Mouse (Mus musculus) natural killer cell, adult 2 months (primary cell): ENCODE results near the gene Lmx1b.

ENCODE experiments used
- DNase-seq, 2 experiments: peaks; one replicate each; pipeline ENCODE4 v3.0.0; 2022; ENCODE audit warnings: low spot score in 2 of 2

Gene Lmx1b

DNA sequence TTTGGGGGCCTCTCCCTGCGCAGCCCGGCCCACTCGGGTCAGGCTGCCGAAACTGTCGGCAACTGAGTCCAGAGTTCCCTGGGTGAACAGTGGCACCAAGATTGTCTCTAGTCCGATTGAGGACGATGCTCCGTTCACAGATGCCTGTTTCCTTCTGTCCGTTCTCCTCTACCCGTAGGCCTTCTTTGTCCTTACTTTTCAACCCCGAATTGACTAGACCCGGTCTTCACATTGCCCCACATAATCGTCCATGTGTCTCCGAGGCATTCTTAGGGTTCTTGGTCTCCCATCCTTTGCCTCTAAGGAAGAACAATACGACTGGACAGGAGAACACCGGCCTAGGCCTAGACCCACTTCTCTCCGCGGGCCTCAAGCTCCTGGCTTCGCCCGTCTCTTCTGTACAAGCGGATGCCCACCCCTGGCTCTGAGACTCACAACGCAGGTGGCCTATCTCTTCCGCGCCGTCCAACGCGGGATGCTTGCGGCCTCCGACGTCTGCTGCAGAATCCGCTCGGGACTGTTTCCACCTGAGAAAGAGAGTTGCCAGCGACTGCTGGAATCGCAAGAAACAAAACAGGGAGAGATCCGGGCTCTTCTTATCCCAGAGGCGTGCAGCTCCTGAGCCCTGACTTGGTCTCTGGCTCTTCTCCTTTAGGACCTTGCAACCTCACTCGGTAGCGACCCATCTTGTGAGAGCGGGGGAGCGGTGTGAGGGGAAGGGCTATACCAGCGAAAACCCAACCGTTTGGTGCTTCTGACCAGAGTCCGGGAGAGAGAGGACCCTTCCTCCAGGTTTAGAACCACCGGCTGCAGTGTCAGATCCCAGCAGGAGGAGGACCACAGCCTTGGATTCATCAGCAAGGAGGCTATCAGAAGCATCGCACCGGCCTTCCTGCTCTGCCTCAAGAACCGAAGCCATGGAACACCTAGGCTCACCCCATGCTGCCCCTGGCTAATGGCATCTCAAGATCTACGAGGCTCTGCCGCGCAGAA lies 3.7 kb upstream of the Lmx1b start:
- no peak for DNase-seq

DNA sequence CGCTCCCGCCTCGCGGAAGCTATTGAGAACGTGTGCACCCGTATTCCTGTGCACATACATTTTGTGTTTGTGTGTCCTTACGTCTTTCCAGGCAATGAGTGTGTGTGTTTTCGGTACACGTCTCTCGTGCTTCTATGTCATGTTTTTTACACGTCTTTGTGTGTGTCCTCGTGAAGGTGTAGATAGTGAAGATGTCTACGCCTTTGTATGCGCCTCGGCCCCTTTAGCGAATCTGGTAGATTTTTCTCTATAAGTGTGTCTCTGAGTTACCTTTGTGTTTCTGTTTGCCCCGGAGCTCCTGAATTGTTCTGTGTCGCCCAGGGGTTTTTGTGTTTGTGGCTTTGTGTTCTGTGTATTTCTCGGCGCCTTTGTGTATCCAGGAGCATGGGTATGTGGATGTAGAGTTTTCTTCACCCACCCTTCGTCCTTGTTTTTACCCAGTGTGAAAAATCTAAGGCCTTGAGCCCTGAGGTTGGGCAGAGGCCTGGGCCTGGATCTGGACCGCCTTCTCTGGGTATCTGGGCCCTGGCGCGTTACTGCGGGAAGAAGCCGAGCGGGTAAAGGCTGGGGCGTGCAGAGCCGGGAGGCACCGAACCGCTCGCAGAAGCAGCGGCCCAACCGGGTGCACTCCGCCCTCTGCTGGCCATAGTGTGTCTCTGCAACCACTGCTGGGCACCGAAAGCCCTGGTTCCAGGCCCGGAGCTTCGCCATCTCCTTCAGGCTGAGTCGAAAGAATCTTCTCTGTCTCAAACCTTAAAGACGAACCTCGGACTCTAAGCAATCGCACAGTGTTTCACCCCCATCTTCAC lies 2.5 kb upstream of the Lmx1b start:
- DNase-seq = peak; percentile 43 to 60

DNA sequence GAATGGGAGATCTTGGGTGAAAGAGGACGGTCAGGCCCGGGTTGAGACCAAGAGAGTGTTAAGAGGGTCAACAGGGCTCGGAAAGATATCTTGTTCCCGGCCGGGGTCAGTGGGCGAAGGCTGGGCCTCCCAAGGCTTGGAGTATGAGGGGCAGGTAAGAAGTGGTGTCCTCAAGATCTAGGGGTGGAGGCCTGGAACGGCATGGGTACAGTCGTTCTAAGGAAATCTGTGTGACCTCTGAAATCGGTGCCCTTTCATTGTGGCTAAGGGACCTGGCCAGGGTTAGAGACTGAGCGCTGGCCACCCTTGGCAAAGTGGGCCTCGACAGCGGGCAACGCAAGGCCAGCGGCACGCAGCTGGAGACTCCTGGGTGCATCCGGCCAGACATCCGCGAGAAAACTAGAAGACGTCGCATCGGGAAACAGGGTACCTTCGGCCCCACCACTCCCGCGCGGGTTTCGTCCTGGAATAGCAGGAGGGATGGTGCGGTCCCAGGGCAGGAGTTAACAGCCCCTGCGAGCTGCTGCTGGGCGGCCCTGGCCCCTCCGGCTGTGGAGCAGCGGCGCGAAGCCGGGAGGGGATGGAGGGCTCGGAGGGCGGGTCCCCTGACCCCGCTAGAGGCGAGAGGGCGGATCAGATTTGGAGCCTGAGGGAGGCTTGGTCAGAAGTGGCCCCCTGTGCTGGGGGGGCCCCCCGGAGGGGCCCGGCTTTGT lies 1.7 kb upstream of the Lmx1b start:
- DNase-seq = no peak

GRCm38 (mm10) chr2:33640978-33641858 lies 907 bp upstream of the Lmx1b start:
- DNase-seq = no peak

DNA sequence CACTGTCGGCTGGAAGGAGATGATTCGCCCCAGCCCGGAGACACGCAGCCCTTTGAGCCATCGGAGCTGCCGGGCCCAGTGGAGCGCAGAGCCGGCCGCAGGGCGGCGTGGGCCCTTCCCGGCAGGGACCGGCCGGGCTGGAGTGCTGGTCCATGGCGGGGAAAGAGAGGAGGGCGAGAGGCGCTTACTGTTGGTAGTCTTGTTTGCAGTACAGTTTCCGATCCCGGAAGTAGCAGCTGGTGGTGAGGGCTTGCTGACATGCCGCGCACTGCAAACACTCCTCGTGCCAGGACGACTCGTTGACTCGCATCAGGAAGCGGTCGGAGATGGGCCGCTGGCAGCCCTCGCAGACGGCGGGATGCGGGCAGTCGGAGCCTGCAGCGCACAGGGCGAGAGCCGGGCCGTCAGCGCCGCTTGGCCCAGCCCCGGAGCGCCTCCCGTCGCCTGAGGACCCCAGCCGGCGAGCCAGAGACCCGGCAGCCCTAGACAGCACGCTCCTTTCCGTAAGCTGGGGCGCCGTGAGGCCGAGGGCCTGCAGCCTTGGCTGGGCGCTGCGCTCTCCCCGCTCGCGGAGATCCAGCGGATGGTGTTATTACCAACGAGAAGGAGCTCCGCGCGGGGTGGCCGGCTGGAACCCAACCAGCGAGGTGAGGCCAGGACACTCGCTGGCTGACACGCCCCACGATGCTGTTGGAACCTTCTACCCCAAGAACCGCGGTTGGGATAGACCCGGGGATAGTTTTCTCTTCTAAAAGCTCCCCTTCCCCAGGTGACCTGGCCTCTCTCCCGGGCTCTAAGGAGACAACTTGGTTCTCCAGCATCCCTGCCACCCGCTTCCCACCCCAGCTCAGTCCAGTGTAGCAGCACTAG lies 775 bp downstream of the Lmx1b start:
- DNase-seq = no peak

DNA sequence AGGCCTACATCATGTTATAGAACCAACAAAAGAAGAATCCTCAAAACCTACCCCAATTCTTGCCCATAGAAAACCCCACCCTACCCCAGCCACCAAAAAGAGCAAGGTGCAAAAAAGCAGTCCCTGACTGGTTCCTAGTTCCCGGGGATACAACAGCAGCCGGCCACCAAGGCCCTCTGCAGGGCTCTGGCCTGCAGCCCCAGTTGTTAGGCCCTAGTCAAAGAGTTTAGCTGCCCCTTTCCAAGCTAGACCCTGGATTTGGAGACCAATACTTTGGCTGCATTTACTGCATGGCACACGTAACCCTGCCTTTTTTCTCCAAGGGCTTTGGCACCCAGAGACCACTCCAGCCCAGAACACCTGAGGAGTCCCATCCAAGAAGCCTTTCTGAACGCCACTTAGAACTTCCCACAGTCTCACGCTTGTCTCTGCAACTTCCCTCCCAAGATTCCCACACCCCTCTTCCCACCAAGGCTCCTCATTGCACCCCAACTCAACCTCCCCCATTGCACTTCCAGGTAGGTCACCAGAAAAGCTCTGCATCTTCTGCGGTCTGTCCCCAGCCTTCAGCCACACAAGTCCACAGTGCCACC lies 2.1 kb downstream of the Lmx1b start:
- no peak for DNase-seq

DNA sequence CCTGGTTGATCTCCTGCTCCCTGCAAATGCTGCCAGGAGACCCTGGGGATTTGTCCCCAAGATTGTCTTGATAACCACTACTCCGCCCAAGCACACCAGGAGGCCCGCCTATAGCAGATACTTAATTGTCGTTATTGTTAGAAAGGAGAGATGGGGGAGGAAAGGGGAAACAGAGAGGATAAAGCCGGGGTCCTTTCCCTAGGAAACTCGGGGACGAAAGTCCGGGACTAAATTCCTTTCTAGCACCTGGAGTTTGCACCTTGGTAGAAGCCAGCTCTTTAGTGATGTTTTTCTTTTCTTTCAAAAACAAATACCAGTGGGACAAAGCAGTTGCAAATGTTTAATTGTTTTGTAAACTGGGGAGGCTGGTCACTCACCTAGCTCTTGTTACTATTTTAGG lies 3.0 kb downstream of the Lmx1b start:
- DNase-seq = no peak

GRCm38 (mm10) chr2:33636628-33637188 lies 3.6 kb downstream of the Lmx1b start:
- no peak for DNase-seq

- no peak for DNase-seq
These were observed 4.2 kb downstream of the Lmx1b start for GRCm38 (mm10) chr2:33636117-33636521.

GRCm38 (mm10) chr2:33635323-33636116 lies 4.8 kb downstream of the Lmx1b start:
- DNase-seq = no peak

DNA sequence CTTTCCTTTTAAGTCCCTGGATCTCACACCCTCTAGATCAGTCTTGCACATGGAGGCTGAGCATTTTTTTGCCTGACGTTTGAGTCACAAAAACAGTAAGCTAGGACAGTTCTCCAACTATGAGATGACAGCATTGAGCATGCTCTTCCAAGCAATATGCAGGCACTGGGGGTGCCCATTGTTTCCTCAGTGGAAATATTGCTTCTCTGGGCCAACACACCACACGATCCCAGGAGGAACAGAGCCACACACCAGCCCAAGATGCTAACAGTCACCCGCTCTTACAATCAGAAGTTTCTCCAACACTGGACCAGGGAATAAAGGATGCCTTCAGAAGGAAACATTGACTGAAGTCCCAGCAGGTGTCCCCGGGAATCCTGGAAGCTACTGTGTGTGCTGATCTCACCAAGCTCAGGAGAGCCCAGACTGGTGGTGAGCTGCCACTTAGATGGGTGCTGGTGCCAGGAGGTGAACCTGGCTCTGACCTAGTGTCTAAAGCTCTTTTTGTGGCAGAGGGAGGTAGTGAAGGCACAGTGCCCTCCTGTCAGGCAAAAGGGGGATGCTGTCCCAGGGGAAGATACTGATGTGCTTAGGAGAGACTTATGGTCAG lies 5.7 kb downstream of the Lmx1b start:
- DNase-seq = no peak

DNA sequence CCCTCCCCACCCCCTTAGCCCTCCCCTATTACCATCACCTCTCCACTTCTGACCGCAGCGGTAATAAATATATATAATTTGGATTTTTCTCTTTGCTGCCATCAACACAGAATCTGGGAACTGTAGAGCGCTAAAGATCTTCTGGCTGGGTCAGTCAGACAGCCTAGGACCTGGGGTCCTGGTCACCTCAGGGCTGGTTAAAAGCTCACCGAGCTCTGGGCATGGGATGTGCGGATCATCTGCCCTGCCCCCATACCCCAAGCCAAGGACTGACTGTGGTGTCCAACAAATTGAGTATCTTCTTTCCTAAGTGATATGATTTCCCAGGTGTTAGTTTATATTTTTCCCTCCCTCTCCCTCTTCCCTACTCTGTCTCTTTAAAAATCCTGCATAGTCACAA lies 6.4 kb downstream of the Lmx1b start:
- no peak for DNase-seq

DNA sequence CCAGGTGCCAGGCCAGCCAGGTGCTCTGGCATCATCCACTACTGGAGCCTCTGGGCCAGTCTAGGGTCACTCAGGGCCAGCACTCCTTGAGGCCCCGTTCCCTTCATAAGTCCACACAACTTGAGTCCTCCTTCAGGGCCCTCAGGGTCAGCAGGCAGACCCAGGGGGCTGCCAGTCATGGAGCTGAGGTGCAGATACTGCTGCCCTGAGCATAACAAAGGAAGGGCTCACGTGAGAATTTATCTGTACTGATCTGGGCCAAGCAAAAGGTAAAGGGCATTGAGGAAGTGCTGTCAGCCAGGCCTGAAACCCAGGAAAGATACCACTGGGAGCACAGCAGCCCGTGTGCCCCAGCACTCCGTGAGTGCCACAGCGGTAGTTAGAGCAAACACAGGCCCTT lies 7.1 kb downstream of the Lmx1b start:
- DNase-seq = no peak

GRCm38 (mm10) chr2:33632551-33633059 lies 7.7 kb downstream of the Lmx1b start:
- DNase-seq = no peak

DNA sequence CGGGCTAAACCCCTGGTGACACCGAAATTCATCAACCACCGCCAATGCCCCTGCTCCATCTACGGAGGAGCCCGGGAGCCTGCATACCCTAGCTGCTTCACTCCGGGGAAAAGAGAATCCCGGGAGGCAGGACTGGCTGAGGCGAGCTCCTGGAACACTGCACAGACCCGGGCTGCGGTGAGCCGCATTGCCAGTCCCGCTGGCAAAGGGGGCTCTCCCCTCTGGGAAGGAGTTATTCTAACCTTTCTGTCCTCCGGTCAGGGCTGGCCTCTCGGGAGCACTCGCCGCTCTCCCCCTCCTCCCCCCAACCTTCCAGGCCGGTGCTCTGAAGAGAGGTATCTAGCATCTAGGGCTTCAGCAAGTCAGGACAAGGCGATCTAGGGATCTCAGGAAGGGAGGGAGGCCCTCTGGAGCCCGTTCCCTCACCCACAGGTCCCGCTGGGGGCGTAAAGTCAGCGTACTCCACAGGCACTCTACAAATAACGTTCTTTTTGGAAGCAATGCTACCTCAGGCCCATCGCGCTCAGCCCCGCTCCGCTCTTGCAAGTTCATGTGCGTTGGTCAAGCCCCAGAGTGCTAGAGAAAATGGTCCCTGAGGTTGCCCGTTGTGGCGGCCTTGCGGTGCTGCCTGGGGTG lies 8.5 kb downstream of the Lmx1b start:
- no peak for DNase-seq

- no peak for DNase-seq
These were observed 9.1 kb downstream of the Lmx1b start for GRCm38 (mm10) chr2:33631022-33631707.
